Mouse (Mus musculus): ENCODE measurements around the gene Zfp872. TPM values are rescaled to one million over a fixed set of nuclear protein-coding genes. Genes with fewer than 3 reads are reported as not detected.

Zfp872 gene
- not detected for total RNA-seq (2023)

DNA sequence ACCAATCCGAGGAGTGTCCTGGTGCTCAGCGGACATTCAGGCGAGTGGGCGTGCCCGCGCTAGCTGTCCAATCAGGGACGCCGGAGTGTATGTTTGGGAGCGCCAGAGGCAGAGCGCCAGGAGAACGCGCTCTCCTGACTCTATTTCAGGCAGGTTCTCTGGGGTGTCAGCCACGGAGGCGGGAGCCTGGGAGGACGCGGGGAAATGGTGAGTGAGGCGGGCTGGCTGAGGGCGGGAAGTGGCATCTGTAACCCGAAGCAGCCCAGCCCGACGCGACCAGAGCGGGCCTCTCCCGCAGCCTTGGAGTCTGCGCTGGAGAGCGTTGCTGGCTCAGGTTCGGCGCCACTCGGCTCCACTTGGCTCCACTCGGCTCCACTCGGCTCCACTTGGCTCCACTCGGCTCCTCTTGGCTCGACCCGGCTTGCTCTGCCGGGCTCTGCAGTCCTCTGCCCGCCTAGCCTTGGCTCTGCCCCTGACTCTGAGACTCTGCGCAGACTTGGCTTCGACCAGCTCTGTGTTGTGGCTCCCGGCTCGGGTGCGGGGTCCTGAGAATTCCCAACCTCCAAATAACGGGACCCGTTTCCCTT, at the start of gene Zfp872:
Gene Zfp872 (plus strand): TSS at position 66 of the 587 bp plus-strand sequence.

GRCm38 (mm10) chr9:22156497-22157245, 31.2 kb upstream of the Zfp872 start, which contains the start of gene Pigyl:
TSS of gene Pigyl (plus strand) at chr9:22156846.

GRCm38 (mm10) chr9:22225581-22226388, 37.9 kb downstream of the Zfp872 start, which contains the start of gene Zfp809:
TSS of gene Zfp809 (plus strand) at chr9:22225714.

Other genes with a start within 250 kb of the Zfp872 start
- 1 to 10 TPM; 6.1 to 6.2 TPM for gene Swsap1, start 232.3 kb upstream of the Zfp872 start, total RNA-seq (2023)
- gene Epor, start 224.6 kb upstream of the Zfp872 start, total RNA-seq (2023) = 1 to 10 TPM; 5.6 to 6.4 TPM
- gene Rgl3, start 198.6 kb upstream of the Zfp872 start, total RNA-seq (2023) = 1 to 10 TPM; 1.7 to 1.9 TPM
- under 1 TPM in 1 of 2 experiments, not detected in 1; 0.24 TPM for gene Ccdc151, start 185.5 kb upstream of the Zfp872 start, total RNA-seq (2023)
- 10 to 100 TPM; 86.0 to 88.5 TPM for gene Prkcsh, start 185.3 kb upstream of the Zfp872 start, total RNA-seq (2023)
- under 1 TPM in 1 of 2 experiments, not detected in 1; 0.21 TPM for gene Elavl3, start 136.1 kb upstream of the Zfp872 start, total RNA-seq (2023)
- gene Gm49318, start 116.8 kb upstream of the Zfp872 start, total RNA-seq (2023) = not detected
- gene Zfp653, start 116.7 kb upstream of the Zfp872 start, total RNA-seq (2023) = 10 to 100 TPM; 19.4 to 21.3 TPM
- gene Ecsit, start 102.7 kb upstream of the Zfp872 start, total RNA-seq (2023) = 10 to 100 TPM; 14.3 to 16.8 TPM
- not detected for gene Cnn1, start 88.9 kb upstream of the Zfp872 start, total RNA-seq (2023)
- 10 to 100 TPM; 35.2 to 40.3 TPM for gene Elof1, start 70.9 kb upstream of the Zfp872 start, total RNA-seq (2023)
- 100 to 1,000 TPM; 153 to 160 TPM for gene Acp5, start 52.4 kb upstream of the Zfp872 start, total RNA-seq (2023)
- 10 to 100 TPM; 14.0 to 19.2 TPM for gene Pigyl, start 31.2 kb upstream of the Zfp872 start, total RNA-seq (2023)
- 10 to 100 TPM; 27.4 to 32.4 TPM for gene Zfp809, start 37.6 kb downstream of the Zfp872 start, total RNA-seq (2023)
- gene Zfp599, start 71.8 kb downstream of the Zfp872 start, total RNA-seq (2023) = under 1 TPM in 1 of 2 experiments, not detected in 1; 0.13 TPM
- 1 to 10 TPM; 7.0 to 9.4 TPM for gene Zfp810, start 119.6 kb downstream of the Zfp872 start, total RNA-seq (2023)
- gene Anln, start 201.1 kb downstream of the Zfp872 start, total RNA-seq (2023) = 1 to 10 TPM; 1.6 to 2.5 TPM
- under 1 TPM in 1 of 2 experiments, not detected in 1; 0.76 TPM for gene 9530077C05Rik, start 223.4 kb downstream of the Zfp872 start, total RNA-seq (2023)